Mouse (Mus musculus) G1E (cell line): Measurements from ENCODE around the gene Emb. TPM values are rescaled to one million over a fixed set of nuclear protein-coding genes. Genes with fewer than 3 reads are reported as not detected.

Source experiments
- ATAC-seq: 2 replicates; pipeline ENCODE4 v1.8.0; 2016; ENCODE audit warnings: mild to moderate bottlenecking; ENCODE audit not compliant: insufficient number of reproducible peaks, poor library complexity, low FRiP score, severe bottlenecking; ENCODE audit errors: extremely low read depth
- DNase-seq: peaks from one replicate; pipeline ENCODE4 v3.0.0; 2012; ENCODE audit warnings: low spot score
- H3K27me3 ChIP-seq: 2 replicates; pipeline ENCODE4 v1.6.1; 2012; ENCODE audit warnings: mild to moderate bottlenecking, low read length, inconsistent platforms; ENCODE audit not compliant: insufficient read depth
- H3K36me3 ChIP-seq: replicated peaks from 2 replicates; pipeline ENCODE3; 2012; ENCODE audit warnings: mild to moderate bottlenecking, inconsistent platforms
- H3K4me1 ChIP-seq: 2 replicates; pipeline ENCODE4 v1.6.1; 2012; ENCODE audit warnings: low read depth, low read length, inconsistent platforms, mixed read lengths; ENCODE audit not compliant: insufficient read depth
- H3K4me3 ChIP-seq: 2 replicates; pipeline ENCODE4 v1.5.1; 2012; ENCODE audit warnings: low read depth, mild to moderate bottlenecking, inconsistent platforms, low read length, moderate library complexity, mixed read lengths
- H3K9me3 ChIP-seq: replicated peaks from 2 replicates; pipeline ENCODE4 v1.6.1; 2012; ENCODE audit warnings: inconsistent platforms
- CTCF ChIP-seq: IDR thresholded peaks from 2 replicates; pipeline ENCODE4 v1.5.1; 2012; ENCODE audit warnings: low read depth, low read length, inconsistent platforms, mixed read lengths
- GATA2 ChIP-seq: IDR thresholded peaks from 2 replicates; pipeline ENCODE4 v1.6.1; 2012; ENCODE audit warnings: low read depth, low read length, inconsistent platforms, borderline replicate concordance
- polyA plus RNA-seq: library from polyadenylated mRNA; stranded (reverse); fragments of >175 nt; gene quantifications from 2 replicates; pipeline ENCODE4 v1.2.3, GENCODE M21; 2012
- total RNA-seq, 2 experiments: library from RNA; stranded (forward) in 1 of 2; stranded (reverse) in 1 of 2; fragments of 200-1000 nt in 1 of 2; fragments of >200 nt in 1 of 2; fragmentation: Nextera tagmentation in 1 of 2; gene quantifications; 2 replicates each; pipeline ENCODE4 v1.2.3; 2014 to 2017

The Emb gene
- total and polyA plus RNA-seq, 3 experiments: 0.04 to 0.27 TPM; not detected in 1

DNA sequence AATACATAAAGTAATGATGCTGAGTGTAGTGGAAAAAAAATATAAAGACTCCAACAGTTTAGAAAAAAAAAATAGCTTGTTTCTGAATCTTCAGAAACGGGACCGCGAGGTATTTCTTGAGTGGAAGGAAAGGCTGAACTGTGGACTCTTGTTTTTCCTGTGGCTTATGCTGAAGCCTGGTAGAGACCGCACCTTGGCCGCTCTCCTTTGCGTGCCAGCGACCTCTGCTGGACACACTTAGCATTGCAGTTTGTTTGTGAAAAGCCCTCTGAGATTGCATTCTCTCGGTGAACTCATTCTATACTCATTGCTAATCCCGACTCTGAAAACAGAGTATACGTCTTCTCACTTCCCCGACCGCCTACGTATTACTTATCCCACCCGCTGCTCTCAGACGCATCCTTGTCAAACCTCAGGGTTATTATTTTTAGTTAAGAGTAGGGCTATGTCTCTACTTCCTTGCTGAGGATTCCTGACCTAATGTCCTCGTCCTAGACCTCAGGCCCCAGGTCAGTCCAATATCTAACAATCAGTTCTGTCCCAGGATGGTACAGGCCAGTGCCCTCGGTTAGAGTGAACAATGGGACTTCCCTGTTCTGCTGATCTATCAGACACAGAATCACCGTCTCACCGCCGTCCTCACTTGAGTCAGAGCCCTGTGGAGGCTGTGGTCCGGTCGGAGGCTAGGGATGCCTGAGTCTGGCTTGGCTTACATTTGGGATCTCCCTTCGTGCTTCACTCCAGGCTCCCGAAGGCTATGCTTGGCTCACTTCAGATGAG is 103.3 kb downstream of the Emb start:
- no peaks in the 10 kb centered on the region for H3K36me3 ChIP-seq
- peak; percentile 35; the same call in 1 of the 2 replicates for TF ChIP-seq CTCF
- TF ChIP-seq GATA2: no peak
- peaks cover 35% of the 10 kb centered on the region for H3K9me3 ChIP-seq
- no peak overlapping the region for H3K4me3 ChIP-seq
- no peak for DNase-seq
- H3K27me3 ChIP-seq: no peaks in the 10 kb centered on the region
- no peaks in the 10 kb centered on the region for H3K4me1 ChIP-seq
- ATAC-seq: no peak

Other genes with a start within 250 kb of the Emb start
- not detected in 2 replicates for gene Parp8, start 183.0 kb upstream of the Emb start, total RNA-seq (2014; fragmentation: Nextera tagmentation)
- gene Parp8, start 183.0 kb upstream of the Emb start, total RNA-seq (2017): 0.29 and 0.38 TPM in 2 replicates
- not detected in 2 replicates for gene Parp8, start 183.0 kb upstream of the Emb start, polyA plus RNA-seq
- not detected in 2 replicates for gene Gm17509, start 12.5 kb downstream of the Emb start, total RNA-seq (2014; fragmentation: Nextera tagmentation)
- gene Gm17509, start 12.5 kb downstream of the Emb start, total RNA-seq (2017): 0.05 and 0.06 TPM in 2 replicates
- gene Gm17509, start 12.5 kb downstream of the Emb start, polyA plus RNA-seq: not detected in 2 replicates